Mouse (Mus musculus) frontal cortex, postnatal 14 days (tissue): ENCODE data around the gene Asah2.
A peak's percentile ranks its signal among the peaks of the same experiment; 100 is the strongest.
"Not testable (repeated sequence)": the region's sequence is repeated elsewhere in the genome, so short reads cannot be mapped to it uniquely, and the experiment has no call there.

Source experiments
- DNase-seq, 2 experiments: peaks; one replicate each; pipeline ENCODE4 v3.0.0; 2022; ENCODE audit warnings: low spot score in 2 of 2

The Asah2 gene

DNA sequence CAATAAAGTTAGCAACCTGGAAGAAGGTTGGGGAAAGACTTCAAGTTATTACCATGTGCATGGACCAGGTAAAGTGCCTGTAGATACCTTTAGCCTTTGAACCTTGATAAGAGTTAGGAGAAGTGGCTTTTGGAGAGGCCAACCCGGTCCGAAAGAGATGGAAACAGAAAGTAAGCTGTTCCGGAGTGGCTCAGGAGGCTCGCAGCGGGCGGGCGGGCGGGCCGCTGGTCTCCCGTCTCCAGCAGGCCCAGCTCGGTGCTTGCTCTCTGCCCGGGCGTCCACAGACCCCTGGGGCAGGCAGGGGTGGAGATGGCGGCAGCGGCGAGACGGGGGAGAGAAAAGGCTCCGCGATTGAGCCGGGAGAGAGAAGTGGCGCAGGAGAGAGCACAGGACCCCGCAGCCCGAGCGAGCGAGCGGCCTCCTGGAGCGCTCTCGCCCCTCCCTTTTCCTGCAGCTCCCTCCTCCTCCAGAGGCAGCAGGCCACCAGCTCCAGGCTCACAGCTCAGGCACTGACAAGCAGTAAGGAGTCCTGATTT lies at the start of gene Asah2:
TSS of gene Asah2 (minus strand) at position 441 of the 536 bp plus-strand sequence.
- peak; percentile 38 to 41 for DNase-seq

DNA sequence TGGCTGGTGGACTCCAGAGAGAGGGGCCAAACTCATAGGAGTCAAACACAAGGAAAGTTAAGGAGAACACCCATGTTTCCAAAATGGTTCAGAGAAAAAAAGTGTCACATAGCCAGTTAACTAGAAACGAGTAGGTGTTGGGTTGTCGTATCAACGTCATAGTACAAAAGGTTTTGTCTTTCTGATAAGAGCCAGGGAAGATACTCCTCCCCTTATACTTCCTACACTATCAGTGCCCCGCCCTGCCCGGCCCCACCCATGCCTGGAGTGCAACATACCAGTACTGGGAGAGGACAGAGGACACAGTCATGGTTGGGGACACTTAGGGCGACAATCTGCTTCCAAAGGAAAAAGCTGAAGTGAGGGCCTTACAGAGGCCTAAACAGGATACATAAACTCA lies 49.0 kb upstream of the Asah2 start:
- no peak for DNase-seq

DNA sequence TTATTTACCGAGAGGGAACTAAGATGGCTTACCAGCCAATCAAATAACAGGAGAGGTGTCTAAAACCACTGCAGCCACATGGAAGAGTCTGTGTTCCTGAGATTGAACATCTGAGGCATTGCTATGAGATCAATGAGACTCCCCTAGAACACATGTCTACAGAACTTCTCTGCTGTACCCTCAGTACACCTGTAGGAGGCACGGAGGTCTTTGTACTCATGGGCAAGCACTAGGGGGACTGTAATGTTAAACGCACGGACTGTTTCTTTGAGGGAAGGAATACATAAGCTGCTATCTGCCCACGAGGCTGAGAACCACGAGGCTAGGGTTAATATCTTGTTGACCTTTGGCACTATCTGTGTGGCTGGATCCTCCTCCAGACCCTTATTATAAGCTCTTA lies 44.5 kb upstream of the Asah2 start:
- no peak for DNase-seq

DNA sequence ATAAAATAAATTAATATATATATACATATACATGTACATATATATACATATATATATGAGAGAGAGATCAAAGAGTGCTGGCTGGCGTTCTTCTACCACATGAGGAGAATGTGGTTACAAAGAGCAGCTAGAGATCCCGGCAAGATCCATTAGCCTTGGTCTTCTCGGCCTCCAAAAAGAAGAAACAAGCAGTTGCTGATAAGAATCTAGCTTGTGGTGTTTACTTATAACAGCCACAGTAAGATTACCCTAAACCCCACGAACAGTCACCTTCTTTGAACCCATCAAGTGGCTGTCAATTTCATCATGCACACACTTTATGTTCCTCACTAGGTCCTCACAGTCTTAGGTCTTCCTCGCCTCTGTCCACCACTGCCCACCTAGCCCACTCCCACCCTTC lies 40.7 kb upstream of the Asah2 start:
- DNase-seq, result no peak

DNA sequence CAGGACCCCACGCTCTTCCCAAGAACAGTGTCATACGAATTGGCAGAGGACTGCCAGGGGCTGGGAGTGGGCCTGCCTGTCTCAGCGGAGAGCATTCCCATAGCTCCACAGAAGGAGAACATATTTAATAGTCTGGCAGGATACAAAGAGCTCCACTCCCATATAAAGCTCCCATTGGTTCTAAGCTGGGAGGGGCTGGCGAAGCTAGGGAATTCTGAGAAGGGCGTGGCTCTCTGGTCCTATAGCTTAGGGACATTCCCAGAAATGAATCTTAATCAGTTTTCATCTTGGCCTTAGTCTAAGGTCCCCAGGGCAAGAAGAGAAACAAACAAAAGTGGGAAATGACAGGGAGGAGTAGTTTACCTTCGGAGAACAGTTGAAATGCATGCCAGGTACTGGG lies 34.4 kb upstream of the Asah2 start:
- DNase-seq, result no peak

DNA sequence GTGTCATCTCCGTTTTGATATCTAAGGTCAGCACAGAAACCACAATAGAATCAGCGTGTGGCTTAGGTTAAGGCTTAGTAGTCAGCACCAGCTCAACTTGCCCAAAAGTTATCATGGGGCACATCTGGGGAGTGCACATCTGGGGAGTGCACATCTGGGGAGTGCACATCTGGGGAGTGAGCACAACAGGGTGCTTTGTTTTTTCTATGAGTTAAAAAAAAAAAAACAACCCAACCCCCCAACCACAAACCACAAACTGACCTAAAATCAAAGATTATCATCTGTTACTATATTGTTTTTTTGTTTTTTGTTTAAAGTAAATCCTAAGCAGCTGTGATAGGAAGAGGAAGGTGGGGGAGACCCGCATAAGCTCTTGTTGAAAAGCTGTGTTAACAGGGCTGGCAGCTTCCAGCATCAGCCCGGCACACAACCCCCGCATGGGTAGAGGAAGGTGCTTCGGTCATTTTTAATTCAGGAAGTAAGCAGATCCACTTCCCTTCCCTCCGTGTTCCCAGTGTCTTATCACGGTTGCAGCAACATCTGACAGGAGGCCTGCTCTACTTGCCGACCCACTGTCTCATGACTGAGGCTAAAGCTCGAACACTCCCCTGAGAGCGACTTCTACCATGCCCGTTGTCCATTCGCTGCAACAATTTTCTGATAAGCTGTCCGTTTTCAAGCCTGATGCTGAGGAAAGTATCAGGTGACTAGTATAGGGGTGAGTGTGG lies 30.5 kb upstream of the Asah2 start:
- DNase-seq, result no peak

DNA sequence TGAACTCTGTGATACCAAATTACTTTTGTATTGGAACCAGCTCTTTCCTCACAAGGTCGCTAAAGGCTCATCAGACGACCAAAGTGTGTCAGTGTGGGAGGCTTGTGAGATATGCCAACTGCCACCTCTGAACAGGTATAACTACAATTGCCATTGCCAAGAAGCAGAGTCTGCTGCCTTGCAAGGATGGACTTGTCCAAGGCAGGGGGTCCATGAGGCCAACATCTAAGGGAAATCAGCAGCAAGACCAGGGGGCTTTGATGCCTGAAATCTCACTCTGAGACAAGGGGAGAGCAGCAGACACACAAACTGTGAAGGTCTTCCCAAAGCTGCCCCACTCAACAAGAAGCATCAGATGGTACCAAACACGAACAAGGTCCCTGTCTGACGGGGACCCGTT lies 29.9 kb upstream of the Asah2 start:
- DNase-seq, result no peak

DNA sequence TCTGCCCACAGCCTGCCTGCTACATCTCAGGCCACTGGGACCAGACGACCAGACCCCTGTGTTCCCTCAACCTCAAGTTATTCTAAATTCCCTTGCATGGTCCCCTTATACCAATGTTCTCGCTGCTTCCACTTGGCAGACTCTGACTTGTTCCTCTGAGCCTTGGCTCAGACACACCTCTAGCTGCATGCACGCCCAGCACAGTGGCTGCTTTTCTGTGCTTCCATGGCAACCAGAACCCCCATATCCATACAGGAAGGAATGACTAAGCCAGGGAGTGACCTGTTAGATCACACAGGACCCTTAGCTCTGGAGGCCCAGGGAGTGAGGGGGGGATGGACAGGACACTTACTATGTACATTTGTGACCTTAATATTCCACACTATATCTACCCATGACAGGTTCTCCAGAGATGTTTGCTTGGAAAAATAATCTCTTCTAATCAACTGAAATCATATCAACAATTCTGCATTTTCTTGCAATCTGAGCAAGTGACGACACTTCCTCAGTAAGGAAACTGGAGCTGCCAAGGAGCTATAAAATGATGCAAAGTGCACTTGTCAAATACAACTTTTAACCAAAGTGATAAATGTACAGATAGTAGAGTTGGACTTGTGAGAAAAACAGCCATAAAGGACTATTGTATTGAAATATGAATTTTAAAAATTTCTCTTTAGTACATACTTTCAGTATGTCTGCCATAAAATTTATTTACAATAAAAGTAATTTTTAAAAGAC lies 29.0 kb upstream of the Asah2 start:
- DNase-seq, result no peak

DNA sequence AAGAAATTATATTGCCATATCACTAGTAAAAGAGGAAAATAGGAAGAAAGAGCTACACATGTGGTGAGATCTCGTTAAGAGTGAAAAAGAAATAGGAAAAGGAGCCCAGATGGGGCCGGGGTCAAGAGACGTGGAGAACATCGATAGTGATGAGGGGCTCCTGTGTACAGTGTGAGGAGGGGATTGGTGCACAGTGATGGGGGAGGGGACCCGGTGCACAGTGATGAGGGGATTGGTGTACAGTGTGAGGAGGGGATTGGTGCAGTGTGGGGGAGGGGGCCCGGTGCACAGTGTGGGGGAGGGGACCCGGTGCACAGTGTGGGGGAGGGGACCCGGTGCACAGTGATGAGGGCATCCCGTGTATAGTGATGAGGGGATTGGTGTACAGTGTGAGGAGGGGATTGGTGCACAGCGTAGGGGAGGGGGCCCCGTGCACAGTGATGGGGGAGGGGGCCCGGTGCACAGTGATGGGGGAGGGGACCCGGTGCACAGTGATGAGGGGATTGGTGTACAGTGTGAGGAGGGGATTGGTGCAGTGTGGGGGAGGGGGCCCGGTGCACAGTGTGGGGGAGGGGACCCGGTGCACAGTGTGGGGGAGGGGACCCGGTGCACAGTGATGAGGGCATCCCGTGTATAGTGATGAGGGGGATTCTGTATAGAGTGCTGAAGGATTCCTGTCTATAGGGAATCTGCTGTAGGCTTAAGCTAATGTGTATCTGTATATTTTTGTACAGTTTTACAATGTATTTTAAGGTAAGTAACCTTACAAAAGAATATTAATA lies 23.9 kb upstream of the Asah2 start:
- DNase-seq, result not testable (repeated sequence)

DNA sequence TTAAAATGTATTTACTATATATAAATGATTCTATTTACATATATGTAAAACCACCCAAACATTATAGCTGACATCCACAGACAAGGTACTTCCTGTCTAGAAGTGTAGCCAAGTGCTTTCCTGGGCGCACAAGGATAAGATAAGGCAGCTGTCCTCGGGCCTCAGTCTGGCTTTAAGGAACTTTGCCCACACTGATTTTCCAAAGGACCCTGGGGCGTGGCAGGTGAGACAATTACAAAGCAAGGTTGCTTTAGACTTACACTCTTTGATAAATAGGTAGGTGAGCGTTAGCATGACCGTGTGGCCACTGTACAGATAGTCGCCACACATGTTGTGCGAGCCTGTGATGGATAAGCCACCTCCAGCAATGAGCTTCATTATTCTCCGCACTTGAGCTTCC lies 21.3 kb upstream of the Asah2 start:
- DNase-seq, result no peak

DNA sequence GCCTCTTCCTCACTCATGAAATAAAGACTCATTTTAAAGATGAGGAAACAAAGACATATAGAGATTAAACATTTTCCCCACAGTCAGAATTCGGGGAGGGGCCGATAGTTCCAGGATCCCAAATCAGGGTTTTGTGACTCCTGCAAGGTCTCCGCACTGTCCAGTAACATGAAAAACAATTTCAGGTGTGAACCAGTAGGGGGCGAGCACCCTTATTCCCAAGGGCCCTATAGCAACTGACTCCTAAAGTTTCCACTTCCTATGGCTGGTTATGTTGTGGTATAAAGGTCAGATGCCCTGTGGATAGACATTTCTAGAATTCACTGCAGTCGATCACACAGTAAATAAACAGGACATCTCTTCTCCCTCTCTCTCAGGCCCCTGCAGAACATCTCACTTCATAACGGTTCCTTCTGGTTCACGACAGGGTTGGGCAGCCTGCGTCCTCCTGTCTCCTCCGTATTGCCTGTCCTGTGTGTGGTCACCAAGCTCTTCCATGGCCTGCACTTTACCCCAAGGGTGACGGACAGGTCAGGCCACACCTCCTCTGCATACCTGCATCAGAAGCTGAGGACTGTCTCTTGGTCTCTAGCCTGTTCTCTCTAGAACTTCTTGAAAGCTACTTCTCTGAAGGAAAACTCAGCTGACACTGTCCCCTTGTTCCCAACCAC lies 19.3 kb upstream of the Asah2 start:
- no peak for DNase-seq

DNA sequence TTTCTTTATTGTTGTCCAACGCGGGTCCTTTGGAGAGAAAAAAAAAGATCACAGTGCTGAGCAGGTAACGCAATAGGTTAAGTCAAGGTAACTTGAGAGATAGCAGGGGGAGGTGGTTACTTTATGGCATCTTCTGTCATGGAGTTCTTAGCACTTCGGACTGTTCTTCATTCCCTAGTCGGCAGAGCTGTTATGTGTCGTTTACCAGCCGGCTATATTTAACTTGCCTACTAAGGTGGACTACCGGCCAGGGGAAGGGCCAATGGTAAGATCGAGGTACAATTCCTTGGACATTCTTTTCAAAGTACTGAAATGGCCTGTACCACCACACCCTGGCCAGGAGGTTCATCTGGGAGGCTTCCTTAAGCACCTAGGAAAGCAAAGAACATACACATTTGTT lies 16.1 kb upstream of the Asah2 start:
- no peak for DNase-seq

DNA sequence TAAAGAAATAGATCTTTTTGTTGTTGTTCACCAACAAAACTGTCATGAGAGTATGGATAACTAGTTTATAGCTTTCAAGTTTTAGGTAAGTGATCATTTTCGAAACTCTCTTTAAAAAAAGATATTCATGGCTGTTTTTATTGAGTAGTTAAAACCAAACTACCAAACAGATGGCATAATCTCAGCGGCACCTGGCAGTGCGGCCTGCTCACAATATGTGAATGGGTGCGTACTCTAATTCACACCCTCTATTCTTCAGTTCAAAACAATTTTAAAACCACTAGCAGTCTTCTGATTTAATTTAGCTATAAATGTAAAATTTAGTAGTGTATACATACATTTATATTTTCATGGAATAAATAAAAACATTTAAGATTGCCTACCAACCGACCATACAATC lies 15.2 kb upstream of the Asah2 start:
- DNase-seq, result no peak

DNA sequence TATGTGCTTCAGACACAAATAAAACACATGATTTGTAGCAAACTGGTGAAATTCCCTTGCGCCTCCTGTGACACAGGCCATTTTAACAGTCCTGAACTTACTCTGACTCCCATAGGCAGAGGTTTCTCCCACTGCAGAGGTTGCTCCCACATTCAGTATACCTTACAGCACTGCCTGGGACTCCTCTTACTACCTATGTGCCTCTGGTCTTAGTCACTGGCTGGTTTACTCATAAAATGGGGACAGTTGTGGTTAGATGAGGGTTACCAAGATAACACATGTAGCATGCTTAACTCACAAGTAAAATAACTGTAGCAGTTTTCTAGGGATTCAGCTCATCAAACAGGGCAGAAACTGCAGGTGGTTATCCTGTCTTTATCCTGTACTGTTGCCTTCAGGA lies 12.8 kb upstream of the Asah2 start:
- no peak for DNase-seq

DNA sequence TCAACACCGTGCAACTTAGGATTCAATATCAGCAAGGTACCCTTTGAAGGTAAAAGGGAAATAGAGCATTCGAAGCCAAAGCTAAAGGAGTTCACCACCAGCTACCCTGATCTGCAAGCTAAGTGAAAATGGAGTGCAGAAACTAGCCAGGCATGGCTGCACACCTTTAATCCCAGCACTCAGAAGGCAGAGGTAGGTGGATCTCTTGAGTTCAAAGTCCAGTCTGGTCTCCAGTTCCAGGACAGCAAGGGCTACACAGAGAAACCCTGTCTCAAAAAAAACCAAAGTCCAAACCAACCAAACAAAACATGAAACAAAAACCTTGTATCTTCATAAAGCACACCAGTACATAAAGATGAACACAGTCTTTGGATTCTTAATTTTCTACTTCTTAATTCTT lies 11.7 kb upstream of the Asah2 start:
- DNase-seq, result no peak

DNA sequence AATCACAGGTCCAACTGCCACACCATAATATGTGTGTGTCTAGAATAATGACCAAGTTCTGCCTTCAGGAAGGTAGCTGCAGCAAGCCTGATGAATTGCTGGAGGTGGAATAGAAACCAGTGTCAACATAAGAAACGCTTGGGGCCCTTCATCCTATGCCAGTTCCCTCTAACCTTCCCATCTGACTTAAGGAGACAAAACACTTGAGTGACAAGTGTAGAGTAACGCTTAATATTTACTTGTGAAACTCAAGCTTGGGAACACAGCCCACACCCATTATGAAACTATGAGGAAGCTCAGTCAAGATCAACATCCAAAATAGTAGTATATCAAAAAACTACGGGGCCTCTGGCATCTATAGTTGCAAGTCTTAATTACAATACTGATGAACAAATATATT lies 10.5 kb upstream of the Asah2 start:
- no peak for DNase-seq

DNA sequence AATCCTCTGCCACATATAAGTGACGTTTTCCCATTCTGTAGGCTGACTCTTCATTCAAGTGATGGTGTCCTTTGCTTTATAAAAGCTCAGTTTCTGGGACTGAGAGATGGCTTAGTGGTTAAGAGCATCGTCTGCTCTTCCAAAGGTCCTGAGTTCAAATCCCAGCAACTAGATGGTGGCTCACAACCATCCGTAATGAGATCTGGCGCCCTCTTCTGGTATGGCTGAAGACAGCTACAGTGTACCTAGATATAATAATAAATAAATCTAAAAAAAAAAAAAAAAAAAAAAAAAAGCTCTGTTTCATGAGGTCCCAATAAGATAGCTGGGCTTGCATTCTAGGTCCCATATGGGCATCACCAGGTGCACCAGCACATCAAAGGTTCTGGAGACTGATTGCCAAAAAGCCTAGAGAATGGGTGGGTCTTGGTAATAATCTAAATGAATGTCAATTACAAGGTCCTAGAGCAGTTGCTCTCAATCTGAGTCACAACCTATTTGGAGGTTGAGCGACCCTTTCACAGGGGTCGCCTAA lies 9.5 kb upstream of the Asah2 start:
- DNase-seq, result no peak

DNA sequence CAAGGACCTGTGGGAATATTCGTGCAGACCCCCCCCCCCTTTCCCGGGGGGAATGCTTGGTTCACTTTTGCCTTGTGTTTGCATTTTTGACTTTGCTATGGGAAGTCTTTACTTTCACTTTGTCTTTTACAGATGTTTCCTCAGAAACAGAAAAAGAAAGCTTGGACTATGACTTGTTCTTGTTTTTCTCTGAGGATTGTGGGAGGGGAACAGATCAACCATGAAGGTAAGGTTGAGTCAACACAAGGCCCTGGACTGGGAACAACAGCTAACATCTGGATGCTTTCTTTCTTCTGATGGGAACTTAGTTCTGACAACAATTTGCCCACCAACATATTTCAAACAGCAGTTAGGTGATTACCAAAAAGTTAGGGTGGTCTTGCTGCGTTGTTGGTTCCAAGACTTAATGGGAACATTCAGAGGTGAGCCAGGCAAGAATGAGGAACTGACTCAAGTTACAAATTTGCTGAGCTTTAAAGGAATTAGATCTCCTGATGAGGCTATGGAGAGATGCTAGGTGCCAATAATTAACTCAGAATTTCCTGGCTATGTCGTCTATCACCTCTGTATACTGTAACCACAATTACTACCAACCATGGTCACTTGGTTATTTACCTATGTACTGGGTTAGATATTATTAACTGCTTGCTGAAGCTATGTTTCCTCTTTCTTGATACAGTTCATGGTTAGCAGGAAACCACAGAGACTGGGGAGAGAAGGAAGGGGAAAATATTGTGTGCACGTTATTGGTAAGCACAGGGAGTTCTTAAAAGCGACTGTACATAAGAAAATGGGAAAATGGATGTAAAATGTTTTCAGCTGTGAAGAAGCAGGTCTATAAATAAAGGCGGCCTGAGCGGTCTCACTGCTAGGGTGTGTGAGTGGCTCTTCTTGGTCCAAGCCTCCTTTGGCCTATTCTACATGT lies 4.1 kb upstream of the Asah2 start:
- DNase-seq, result no peak

DNA sequence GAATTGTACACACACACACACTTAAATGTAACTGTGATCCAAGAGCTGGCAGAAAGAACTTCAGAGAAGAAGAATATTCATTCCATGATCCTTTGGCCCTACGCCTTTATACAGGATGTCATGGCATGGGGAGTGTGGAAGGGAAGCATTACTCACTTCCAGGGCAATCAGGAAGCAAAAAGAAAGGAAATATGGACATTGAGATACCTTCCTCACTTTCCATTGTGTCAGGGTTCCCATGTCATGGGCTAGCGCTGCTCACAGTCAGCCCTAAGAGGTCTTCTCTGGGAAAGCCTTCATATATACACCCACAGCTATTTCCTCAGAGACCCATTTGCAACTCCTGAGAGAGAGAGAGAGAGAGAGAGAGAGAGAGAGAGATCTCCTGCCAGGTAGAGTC lies 1.3 kb downstream of the Asah2 start:
- DNase-seq, result no peak

DNA sequence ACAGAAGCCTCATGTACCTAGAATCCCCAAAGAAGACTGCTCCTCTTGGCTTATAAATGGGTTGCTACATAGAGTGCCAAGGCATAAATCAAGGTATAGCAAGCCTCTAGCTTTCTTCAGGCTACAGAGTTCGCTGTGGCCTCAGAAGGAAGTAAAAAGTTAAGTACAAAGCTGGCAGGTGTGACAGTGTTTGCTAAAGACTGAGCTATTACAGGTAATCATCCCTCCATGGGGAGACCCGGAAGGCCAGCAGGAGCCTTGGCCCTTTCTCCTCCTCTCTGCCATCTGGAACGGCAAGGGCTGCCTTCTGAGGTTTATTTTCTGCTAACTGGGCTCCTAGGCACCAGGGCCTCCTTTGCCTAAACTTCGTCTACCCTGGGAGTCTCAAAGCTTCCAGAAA lies 3.8 kb downstream of the Asah2 start:
- DNase-seq, result no peak

DNA sequence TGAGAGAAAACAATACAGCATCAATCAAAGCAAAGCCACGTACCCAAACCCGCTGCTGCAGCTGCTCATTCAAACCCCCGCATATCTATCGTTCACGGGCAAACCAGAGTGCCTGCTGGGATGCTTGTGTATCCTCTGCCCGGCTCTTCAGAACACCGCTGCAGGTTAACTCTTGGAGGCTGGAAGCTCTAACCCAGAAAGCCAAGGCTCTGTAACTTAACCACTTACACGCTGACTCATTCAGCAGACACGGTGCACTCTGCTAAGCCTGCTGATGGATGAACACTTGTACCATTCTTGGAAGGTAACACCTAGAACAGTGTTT lies 5.1 kb downstream of the Asah2 start:
- no peak for DNase-seq
